Mouse (Mus musculus) embryonic facial prominence, embryonic 13.5 days (tissue): Measurements from ENCODE around the gene Ddx39. TPM values are rescaled to one million over a fixed set of nuclear protein-coding genes. Genes with fewer than 3 reads are reported as not detected.

ENCODE experiments used
- ATAC-seq: fragments of 200-750 bp; cut with Nextera tagmentation; 2 replicates; pipeline ENCODE4 v1.8.0; 2017; ENCODE audit warnings: low read depth; ENCODE audit not compliant: insufficient number of reproducible peaks, insufficient read depth, low FRiP score, low TSS enrichment
- H3K27ac ChIP-seq: fragments of 300-500 bp; sonication (generic); 2 replicates; pipeline ENCODE4 v1.5.1; 2015; ENCODE audit warnings: moderate library complexity, mild to moderate bottlenecking, inconsistent platforms
- H3K27me3 ChIP-seq: fragments of 300-500 bp; sonication (generic); 2 replicates; pipeline ENCODE4 v1.6.1; 2015; ENCODE audit warnings: mild to moderate bottlenecking, inconsistent platforms
- H3K36me3 ChIP-seq: fragments of 300-500 bp; sonication (generic); 2 replicates; pipeline ENCODE4 v1.6.1; 2015; ENCODE audit warnings: mild to moderate bottlenecking, inconsistent platforms
- H3K4me1 ChIP-seq: fragments of 300-500 bp; sonication (generic); 2 replicates; pipeline ENCODE4 v1.6.1; 2015; ENCODE audit warnings: inconsistent platforms
- H3K4me2 ChIP-seq: fragments of 300-500 bp; sonication (generic); 2 replicates; pipeline ENCODE4 v1.6.1; 2015; ENCODE audit warnings: moderate library complexity, mild to moderate bottlenecking, inconsistent platforms
- H3K4me3 ChIP-seq: fragments of 300-500 bp; sonication (generic); 2 replicates; pipeline ENCODE4 v1.5.1; 2015; ENCODE audit warnings: mild to moderate bottlenecking, inconsistent platforms
- H3K9ac ChIP-seq: fragments of 300-500 bp; sonication (generic); 2 replicates; pipeline ENCODE4 v1.6.1; 2015; ENCODE audit warnings: mild to moderate bottlenecking, inconsistent platforms
- H3K9me3 ChIP-seq: fragments of 300-500 bp; sonication (generic); 2 replicates; pipeline ENCODE4 v1.6.1; 2016; ENCODE audit warnings: inconsistent platforms
- WGBS: fragments of 180-500 bp; shearing (Covaris S2); methylation state at CpG from one replicate; pipeline ENCODE4 v1.1.7; 2015; ENCODE audit warnings: mixed read lengths; 5-methylcytosine and 5-hydroxymethylcytosine counted together
- polyA plus RNA-seq: library from polyadenylated mRNA; unstranded; fragments of >200 nt; fragmentation: Nextera tagmentation; extraction: Ambion mirVana; gene quantifications from 2 replicates; pipeline ENCODE4 v1.2.1, GENCODE M21; 2015

Ddx39 gene
- polyA plus RNA-seq, 1 experiment from 2014 or later: 148 TPM

GRCm38 (mm10) chr8:83740586-83740975, 25.6 kb downstream of the Ddx39 start:
- WGBS: 22% methylated on average over 3 of the region's 3 CpGs

GRCm38 (mm10) chr8:83740976-83741741, 26.2 kb downstream of the Ddx39 start, which contains the start of gene Adgre5:
Adgre5 (minus strand) TSS chr8:83741326.
- WGBS: 1% methylated on average over 47 of the region's 56 CpGs
- H3K27ac ChIP-seq: peak within 1 kb of the TSS; percentile 85
- ATAC-seq: no peak

More at GRCm38 (mm10) chr8:83740586-83740975, 25.6 kb downstream of the Ddx39 start:
- no peaks in the 10 kb centered on the region for H3K27me3 ChIP-seq
- H3K9ac ChIP-seq: peak overlapping the region; percentile 83
- no peak for ATAC-seq
- peak overlapping the region; percentile 62 for H3K4me3 ChIP-seq
- no peaks in the 10 kb centered on the region for H3K9me3 ChIP-seq
- H3K4me1 ChIP-seq: peaks cover 42% of the 10 kb centered on the region
- H3K4me2 ChIP-seq: peak overlapping the region; percentile 88
- H3K36me3 ChIP-seq: no peaks in the 10 kb centered on the region
- peak overlapping the region; percentile 85 for H3K27ac ChIP-seq

GRCm38 (mm10) chr8:83741849-83742655, 27.1 kb downstream of the Ddx39 start:
- no peak overlapping the region for H3K27ac ChIP-seq
- WGBS: 77% methylated on average over 19 of the region's 19 CpGs
- ATAC-seq: no peak

More at GRCm38 (mm10) chr8:83740976-83741741, 26.2 kb downstream of the Ddx39 start, which contains the start of gene Adgre5:
- Histone ChIP-seq H3K4me3 (peak within 1 kb of the TSS; percentile 62), H3K4me2 (peak within 1 kb of the TSS; percentile 88), H3K9ac (peak within 1 kb of the TSS; percentile 83), H3K9me3 (no peaks in the 10 kb centered on the region), H3K36me3 (no peaks in the 10 kb centered on the region), H3K27me3 (no peaks in the 10 kb centered on the region), H3K4me1 (peaks cover 42% of the 10 kb centered on the region)

GRCm38 (mm10) chr8:83742968-83743367, 28.0 kb downstream of the Ddx39 start:
- H3K36me3 ChIP-seq: no peaks in the 10 kb centered on the region
- H3K4me2 ChIP-seq: no peak overlapping the region
- no peak for ATAC-seq
- no peak overlapping the region for H3K9ac ChIP-seq
- no peak overlapping the region for H3K27ac ChIP-seq
- peaks cover 40% of the 10 kb centered on the region for H3K4me1 ChIP-seq
- 93% methylated on average over 6 of the region's 6 CpGs for WGBS
- no peak overlapping the region for H3K4me3 ChIP-seq
- peaks cover 9% of the 10 kb centered on the region; the same call in 1 of the 2 replicates for H3K27me3 ChIP-seq
- H3K9me3 ChIP-seq: no peaks in the 10 kb centered on the region

More at GRCm38 (mm10) chr8:83741849-83742655, 27.1 kb downstream of the Ddx39 start:
- Histone ChIP-seq H3K36me3 (no peaks in the 10 kb centered on the region), H3K4me2 (peak overlapping the region; percentile 88), H3K4me3 (peak overlapping the region; percentile 62), H3K4me1 (peaks cover 42% of the 10 kb centered on the region), H3K9me3 (no peaks in the 10 kb centered on the region), H3K9ac (peak overlapping the region; percentile 83; the same call in 1 of the 2 replicates), H3K27me3 (peaks cover 4% of the 10 kb centered on the region; the same call in 1 of the 2 replicates)

GRCm38 (mm10) chr8:83744070-83744469, 29.1 kb downstream of the Ddx39 start:
- 71% methylated on average over 4 of the region's 4 CpGs for WGBS
- H3K4me2 ChIP-seq: no peak overlapping the region
- no peak overlapping the region for H3K27ac ChIP-seq
- H3K36me3 ChIP-seq: no peaks in the 10 kb centered on the region
- ATAC-seq: no peak
- no peak overlapping the region for H3K4me3 ChIP-seq
- H3K9ac ChIP-seq: no peak overlapping the region
- H3K27me3 ChIP-seq: peaks cover 17% of the 10 kb centered on the region; the same call in 1 of the 2 replicates
- H3K9me3 ChIP-seq: no peaks in the 10 kb centered on the region
- peaks cover 38% of the 10 kb centered on the region for H3K4me1 ChIP-seq

- peaks cover 16% of the 10 kb centered on the region for H3K4me1 ChIP-seq
- peak overlapping the region; percentile 64 for H3K9ac ChIP-seq
- peak overlapping the region; percentile 39 for H3K4me3 ChIP-seq
- 2% methylated on average over 28 of the region's 28 CpGs for WGBS
- peak overlapping the region; percentile 44 for H3K27ac ChIP-seq
- H3K9me3 ChIP-seq: no peaks in the 10 kb centered on the region
- ATAC-seq: peak; percentile 72
- peak overlapping the region; percentile 69 for H3K4me2 ChIP-seq
- H3K27me3 ChIP-seq: peaks cover 17% of the 10 kb centered on the region; the same call in 1 of the 2 replicates
- H3K36me3 ChIP-seq: no peaks in the 10 kb centered on the region
These were observed 32.8 kb downstream of the Ddx39 start for GRCm38 (mm10) chr8:83747661-83748346.

- Histone ChIP-seq H3K27ac (peak overlapping the region; percentile 45; the same call in 1 of the 2 replicates), H3K4me2 (peak overlapping the region; percentile 69)
- WGBS: 41% methylated on average over 3 of the region's 3 CpGs
These were observed 33.7 kb downstream of the Ddx39 start for GRCm38 (mm10) chr8:83748708-83749107.

GRCm38 (mm10) chr8:83749265-83749664, 34.3 kb downstream of the Ddx39 start:
- H3K27ac ChIP-seq: peak overlapping the region; percentile 45; the same call in 1 of the 2 replicates
- no peak overlapping the region for H3K9ac ChIP-seq
- no peaks in the 10 kb centered on the region for H3K9me3 ChIP-seq
- no peaks in the 10 kb centered on the region for H3K36me3 ChIP-seq
- H3K4me2 ChIP-seq: no peak overlapping the region
- H3K4me3 ChIP-seq: no peak overlapping the region
- WGBS: 76% methylated on average over 9 of the region's 9 CpGs
- peaks cover 16% of the 10 kb centered on the region for H3K4me1 ChIP-seq
- H3K27me3 ChIP-seq: peaks cover 17% of the 10 kb centered on the region; the same call in 1 of the 2 replicates
- no peak for ATAC-seq

More at GRCm38 (mm10) chr8:83748708-83749107, 33.7 kb downstream of the Ddx39 start:
- no peak for ATAC-seq
- peaks cover 17% of the 10 kb centered on the region; the same call in 1 of the 2 replicates for H3K27me3 ChIP-seq
- H3K4me1 ChIP-seq: peaks cover 16% of the 10 kb centered on the region
- H3K9me3 ChIP-seq: no peaks in the 10 kb centered on the region
- H3K36me3 ChIP-seq: no peaks in the 10 kb centered on the region
- no peak overlapping the region for H3K9ac ChIP-seq
- no peak overlapping the region for H3K4me3 ChIP-seq

GRCm38 (mm10) chr8:83754149-83754548, 39.2 kb downstream of the Ddx39 start:
- 40% methylated on average over 3 of the region's 3 CpGs for WGBS

GRCm38 (mm10) chr8:83756273-83756672, 41.3 kb downstream of the Ddx39 start:
- 91% methylated on average over 3 of the region's 3 CpGs for WGBS
- Histone ChIP-seq H3K4me2 (no peak overlapping the region), H3K9me3 (no peaks in the 10 kb centered on the region), H3K4me1 (no peaks in the 10 kb centered on the region), H3K9ac (no peak overlapping the region), H3K4me3 (no peak overlapping the region), H3K36me3 (no peaks in the 10 kb centered on the region), H3K27ac (no peak overlapping the region), H3K27me3 (no peaks in the 10 kb centered on the region)
- no peak for ATAC-seq

More at GRCm38 (mm10) chr8:83754149-83754548, 39.2 kb downstream of the Ddx39 start:
- no peak overlapping the region for H3K4me2 ChIP-seq
- H3K4me3 ChIP-seq: no peak overlapping the region
- no peaks in the 10 kb centered on the region for H3K27me3 ChIP-seq
- no peak overlapping the region for H3K9ac ChIP-seq
- ATAC-seq: no peak
- H3K27ac ChIP-seq: no peak overlapping the region
- H3K9me3 ChIP-seq: no peaks in the 10 kb centered on the region
- H3K4me1 ChIP-seq: no peaks in the 10 kb centered on the region
- no peaks in the 10 kb centered on the region for H3K36me3 ChIP-seq
